Mouse (Mus musculus): ENCODE measurements around the gene Ccdc106.

GRCm38 (mm10) chr7:4988250-4988649, 32.1 kb upstream of the Ccdc106 start:
- TF ChIP-seq CTCF (IDR thresholded peaks at IDR 0.05; ENCODE audit: low read depth): no peak
- no peak for TF ChIP-seq EP300 (IDR thresholded peaks at IDR 0.05; ENCODE audit: low read depth)

All from liver, postnatal 0 days (tissue).